Mouse (Mus musculus) heart, adult 2 months (tissue): ENCODE results near the gene Rbfox3. TPM values are rescaled to one million over a fixed set of nuclear protein-coding genes. Genes with fewer than 3 reads are reported as not detected.

Experiments used
- DNase-seq, 2 experiments: peaks; one replicate each; pipeline ENCODE4 v3.0.0; 2021
- H3K27ac ChIP-seq: fragments of 200-600 bp; 2 replicates; pipeline ENCODE4 v1.8.1; 2022
- H3K27me3 ChIP-seq: fragments of 200-500 bp; 2 replicates; pipeline ENCODE4 v1.6.1; 2012; ENCODE audit warnings: mild to moderate bottlenecking, low read length, inconsistent platforms, mixed read lengths; ENCODE audit not compliant: control insufficient read depth, insufficient read depth
- H3K36me3 ChIP-seq: fragments of 200-500 bp; 2 replicates; pipeline ENCODE4 v1.6.1; 2012; ENCODE audit warnings: low read length, inconsistent platforms; ENCODE audit not compliant: control insufficient read depth, insufficient read depth
- H3K4me1 ChIP-seq: fragments of 200-500 bp; 2 replicates; pipeline ENCODE4 v1.6.1; 2011; ENCODE audit warnings: low read length; ENCODE audit not compliant: control insufficient read depth, insufficient read depth
- H3K4me3 ChIP-seq: fragments of 200-600 bp; 2 replicates; pipeline ENCODE4 v1.8.1; 2022
- H3K79me2 ChIP-seq: fragments of 200-500 bp; replicated peaks from 2 replicates; pipeline ENCODE4 v1.6.1; 2012; ENCODE audit warnings: mild to moderate bottlenecking, inconsistent platforms, low read length, moderate library complexity, mixed read lengths; ENCODE audit not compliant: control insufficient read depth, insufficient read depth
- H3K9ac ChIP-seq: fragments of 200-500 bp; 2 replicates; pipeline ENCODE4 v1.6.1; 2012; ENCODE audit warnings: low read depth, mild to moderate bottlenecking, control low read depth, inconsistent platforms, low read length, mixed read lengths
- CTCF ChIP-seq: fragments of 200-600 bp; IDR thresholded peaks from 2 replicates; pipeline ENCODE4 v1.8.1; 2022; ENCODE audit warnings: antibody characterized with exemption, mild to moderate bottlenecking, moderate library complexity
- EP300 ChIP-seq: fragments of 200-500 bp; IDR thresholded peaks from 2 replicates; pipeline ENCODE4 v1.6.1; 2011; ENCODE audit warnings: low read depth, low read length, control low read depth; ENCODE audit not compliant: insufficient read depth
- POLR2A ChIP-seq: fragments of 200-500 bp; IDR thresholded peaks from 2 replicates; pipeline ENCODE4 v1.6.1; 2011; ENCODE audit warnings: mild to moderate bottlenecking, low read depth, low read length, control low read depth; ENCODE audit not compliant: insufficient read depth
- WGBS: fragments of 180-500 bp; shearing (Covaris S2); methylation state at CpG from one replicate; pipeline ENCODE4 v1.1.7; 2018; 5-methylcytosine and 5-hydroxymethylcytosine counted together
- intact Hi-C: fragments of 180-260 bp; cut with DNase I; formaldehyde crosslinking; loops from one replicate; pipeline ENCODE4 v1.15.1; 2025
- polyA plus RNA-seq: library from polyadenylated mRNA; depleted of rRNA; stranded (reverse); fragments of >200 nt; gene quantifications from 2 replicates; pipeline ENCODE4 v1.2.3, GENCODE M21; 2012
- total RNA-seq, 2 experiments: library from RNA; stranded (reverse); gene quantifications; 2 replicates each; pipeline ENCODE4 v1.2.3; 2021

Gene Rbfox3
- total and polyA plus RNA-seq, 3 experiments, result 0.16 to 0.23 TPM; not detected in 1

- TF ChIP-seq EP300, result no peak
- no peak for TF ChIP-seq POLR2A
- TF ChIP-seq CTCF, result no peak
- 20% methylated on average over 8 of the region's 8 CpGs for WGBS
- peaks cover 5% of the 10 kb centered on the region for H3K4me1 ChIP-seq
- no peak for DNase-seq
- no peaks in the 10 kb centered on the region for H3K79me2 ChIP-seq
- no peaks in the 10 kb centered on the region for H3K27me3 ChIP-seq
- H3K9ac ChIP-seq, result no peak overlapping the region
- H3K27ac ChIP-seq, result no peak overlapping the region
- H3K4me3 ChIP-seq, result no peak overlapping the region
- intact Hi-C loops, result no loop called here
- no peaks in the 10 kb centered on the region for H3K36me3 ChIP-seq
Observed at GRCm38 (mm10) chr11:118663305-118663704, 248.1 kb downstream of the Rbfox3 start.

GRCm38 (mm10) chr11:118659305-118659704 is 252.1 kb downstream of the Rbfox3 start:
- intact Hi-C loops, result no loop called here
- H3K9ac ChIP-seq, result no peak overlapping the region
- H3K36me3 ChIP-seq, result no peaks in the 10 kb centered on the region
- no peak overlapping the region for H3K27ac ChIP-seq
- H3K4me1 ChIP-seq, result peaks cover 2% of the 10 kb centered on the region; the same call in 1 of the 2 replicates
- H3K4me3 ChIP-seq, result no peak overlapping the region
- 12% methylated on average over 10 of the region's 10 CpGs for WGBS
- no peaks in the 10 kb centered on the region for H3K79me2 ChIP-seq
- H3K27me3 ChIP-seq, result no peaks in the 10 kb centered on the region
- TF ChIP-seq CTCF (peak; percentile 51), EP300 (no peak), POLR2A (no peak)
- DNase-seq, result no peak

- H3K9ac ChIP-seq, result no peak overlapping the region
- no peak for TF ChIP-seq EP300
- no peak for TF ChIP-seq POLR2A
- TF ChIP-seq CTCF, result no peak
- no peaks in the 10 kb centered on the region for H3K79me2 ChIP-seq
- H3K27ac ChIP-seq, result no peak overlapping the region
- no peaks in the 10 kb centered on the region for H3K27me3 ChIP-seq
- intact Hi-C loops, result no loop called here
- no peaks in the 10 kb centered on the region for H3K4me1 ChIP-seq
- 31% methylated on average over 4 of the region's 4 CpGs for WGBS
- H3K4me3 ChIP-seq, result no peak overlapping the region
- DNase-seq, result no peak
- no peaks in the 10 kb centered on the region for H3K36me3 ChIP-seq
Observed at GRCm38 (mm10) chr11:118655833-118656232, 255.6 kb downstream of the Rbfox3 start.

GRCm38 (mm10) chr11:118653521-118654318 is 257.7 kb downstream of the Rbfox3 start:
- Histone ChIP-seq H3K36me3 (no peaks in the 10 kb centered on the region), H3K27ac (no peak overlapping the region), H3K4me3 (no peak overlapping the region), H3K79me2 (no peaks in the 10 kb centered on the region), H3K4me1 (no peaks in the 10 kb centered on the region), H3K9ac (no peak overlapping the region), H3K27me3 (no peaks in the 10 kb centered on the region)
- WGBS, result 83% methylated on average over 14 of the region's 14 CpGs
- DNase-seq, result no peak
- TF ChIP-seq EP300 (no peak), CTCF (no peak), POLR2A (no peak)
- intact Hi-C loops, result no loop called here

GRCm38 (mm10) chr11:118652401-118653240 is 258.8 kb downstream of the Rbfox3 start:
- intact Hi-C loops, result no loop called here
- Histone ChIP-seq H3K27me3 (no peaks in the 10 kb centered on the region), H3K79me2 (no peaks in the 10 kb centered on the region), H3K4me1 (no peaks in the 10 kb centered on the region), H3K9ac (no peak overlapping the region), H3K36me3 (no peaks in the 10 kb centered on the region), H3K27ac (no peak overlapping the region), H3K4me3 (no peak overlapping the region)
- DNase-seq, result no peak
- TF ChIP-seq CTCF (no peak), POLR2A (no peak), EP300 (no peak)
- WGBS, result 72% methylated on average over 13 of the region's 13 CpGs
